Mouse (Mus musculus) ES-CJ7 (cell line): Measurements from ENCODE around the gene Abtb1.
A peak's percentile ranks its signal among the peaks of the same experiment; 100 is the strongest.

Experiments used
- DNase-seq: peaks from one replicate; pipeline ENCODE4 v3.0.0; 2011; ENCODE audit warnings: low read depth, low spot score

The Abtb1 gene

DNA sequence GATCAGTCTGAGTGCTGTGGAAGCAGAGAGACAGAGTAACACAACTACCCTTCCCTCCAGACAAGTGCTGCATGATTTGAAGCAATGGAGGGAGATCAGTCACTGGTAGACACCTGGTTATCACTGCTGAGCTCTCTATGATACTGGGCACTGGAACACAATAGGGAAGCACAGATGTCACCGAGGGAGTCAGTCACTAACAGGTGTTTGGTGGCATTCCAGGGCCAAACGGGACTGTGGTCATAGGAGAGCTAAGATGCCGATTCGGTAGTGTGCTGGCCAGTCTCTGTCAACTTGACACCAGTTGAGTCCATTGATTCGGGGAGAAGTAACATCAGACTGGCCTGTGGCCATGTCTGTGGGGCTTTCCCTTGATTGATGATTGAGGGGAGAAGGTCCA is 12.7 kb upstream of the Abtb1 start:
- DNase-seq: no peak

DNA sequence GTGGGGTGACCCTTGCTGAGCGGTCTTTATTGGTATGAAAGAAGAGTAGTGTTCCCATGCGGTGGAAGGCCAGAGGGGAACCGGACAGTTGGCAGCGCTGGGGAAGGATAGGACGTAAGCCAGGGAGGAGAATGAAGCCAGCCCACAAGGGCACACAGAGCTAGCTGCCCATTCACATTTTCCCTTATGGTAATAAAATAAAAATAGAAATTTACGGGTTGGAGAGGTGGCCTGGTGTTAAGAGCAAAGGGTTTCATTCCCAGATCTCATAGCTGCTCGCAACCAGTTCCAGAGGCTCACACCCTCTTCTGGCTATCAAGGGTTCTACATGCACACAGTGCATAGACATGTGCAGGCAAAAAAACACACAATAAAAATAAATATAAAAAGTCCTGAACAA is 8.2 kb upstream of the Abtb1 start:
- DNase-seq: no peak

GRCm38 (mm10) chr6:88849270-88849669 is 7.5 kb upstream of the Abtb1 start:
- DNase-seq: peak; percentile 48

DNA sequence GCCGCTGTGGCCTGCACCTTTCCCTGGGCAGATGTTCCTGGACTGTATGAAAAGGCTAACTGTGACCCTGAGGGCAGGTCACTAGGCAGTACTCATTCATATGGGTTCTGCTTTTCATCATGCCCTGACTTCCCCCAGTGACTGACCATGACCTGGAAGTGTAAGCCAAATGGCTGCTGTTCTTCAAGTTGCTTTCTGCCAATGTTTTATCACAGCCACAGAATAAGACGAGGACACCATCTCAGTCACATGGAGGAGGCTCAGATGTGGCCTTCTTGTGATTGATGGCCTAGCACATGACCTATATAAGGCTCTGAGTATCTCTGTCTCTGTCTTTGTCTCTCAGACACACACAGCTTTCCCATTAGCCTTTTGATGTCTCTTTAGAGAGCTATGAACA is 5.8 kb upstream of the Abtb1 start:
- DNase-seq: no peak

GRCm38 (mm10) chr6:88844901-88845565 is 3.2 kb upstream of the Abtb1 start:
- no peak for DNase-seq

GRCm38 (mm10) chr6:88843781-88844725 is 2.3 kb upstream of the Abtb1 start:
- DNase-seq: no peak

DNA sequence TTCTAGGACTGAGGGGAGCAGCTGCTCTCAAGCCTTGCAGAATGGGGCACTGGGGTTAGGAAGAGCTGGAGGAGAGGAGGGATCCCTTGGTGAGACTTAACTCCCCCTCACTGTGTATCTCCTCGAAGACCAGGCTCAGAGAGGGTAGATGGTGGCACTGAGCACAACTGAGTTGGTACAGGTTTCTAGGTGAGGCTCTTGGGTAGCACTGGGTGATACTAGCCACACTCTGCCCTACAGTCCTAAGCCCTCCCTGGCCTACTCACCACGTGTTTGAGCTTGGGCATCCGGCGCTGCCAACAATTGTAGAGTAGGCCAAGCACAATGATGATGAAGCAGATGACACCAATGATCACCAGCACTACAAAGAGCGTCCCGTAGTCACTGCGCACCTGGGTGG is 1.5 kb upstream of the Abtb1 start:
- DNase-seq: no peak

- DNase-seq: peak; percentile 54
These were observed 957 bp upstream of the Abtb1 start for GRCm38 (mm10) chr6:88842731-88843151.

- DNase-seq: no peak
These were observed 337 bp downstream of the Abtb1 start for GRCm38 (mm10) chr6:88841514-88841780.

- DNase-seq: no peak
These were observed 832 bp downstream of the Abtb1 start for GRCm38 (mm10) chr6:88840791-88841513.

DNA sequence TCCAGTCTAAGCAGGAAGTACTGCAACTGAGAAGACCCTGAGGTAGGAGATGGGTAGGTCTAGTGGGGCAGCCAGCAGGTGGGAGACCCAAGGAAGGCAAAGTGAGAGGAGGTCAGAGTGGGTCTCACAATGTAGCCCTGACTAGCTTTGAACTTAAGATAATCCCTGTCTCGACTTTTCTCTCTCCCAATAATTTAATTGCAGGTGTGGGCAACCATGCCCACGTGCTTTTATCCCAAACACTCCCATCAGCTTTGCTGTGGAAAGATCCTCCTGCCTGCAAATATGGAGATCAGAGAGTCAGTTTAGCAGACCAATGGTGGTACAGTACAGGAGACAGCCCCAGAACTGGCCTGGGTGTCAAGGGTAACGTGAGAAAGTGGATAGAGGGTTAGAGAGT is 1.6 kb downstream of the Abtb1 start:
- DNase-seq: no peak

DNA sequence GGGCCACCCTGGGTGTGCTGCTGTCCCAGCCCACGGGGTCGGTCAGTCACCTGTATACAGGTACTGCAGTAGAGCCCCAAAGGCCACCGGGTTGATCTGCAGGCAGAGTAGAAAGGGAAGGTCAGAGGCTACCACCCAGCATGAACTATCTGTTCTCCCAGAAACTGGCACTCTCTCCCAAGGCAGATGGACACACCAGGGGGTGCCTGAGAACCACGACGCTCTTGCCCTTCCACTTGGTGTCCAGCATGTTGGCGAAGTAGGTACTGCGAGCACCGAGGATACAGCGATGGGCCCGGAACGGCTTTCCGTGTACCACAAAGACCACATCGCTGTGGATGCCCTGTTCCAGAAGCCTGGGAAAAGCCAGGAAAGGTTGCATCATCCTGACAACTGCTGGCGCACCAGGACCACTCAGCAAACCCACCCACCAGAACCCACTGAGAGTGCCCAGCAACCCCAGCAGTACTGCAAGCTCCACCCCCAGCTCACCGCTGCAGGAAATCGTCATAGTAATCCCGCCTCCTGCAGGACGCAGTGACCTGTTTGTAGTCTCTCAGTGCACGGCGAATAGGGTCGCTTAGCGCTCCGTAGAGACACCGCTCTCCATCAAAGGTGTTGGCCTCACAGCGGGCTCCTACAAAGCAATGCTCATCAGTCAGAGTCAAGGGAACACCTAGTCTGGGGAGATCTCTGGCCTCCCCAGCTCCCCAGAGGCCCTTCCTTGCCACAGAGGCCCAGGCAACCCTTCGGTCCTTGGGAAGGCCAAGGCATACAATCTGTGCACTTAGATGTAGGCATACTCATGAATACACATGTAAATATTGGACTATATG is 2.4 kb downstream of the Abtb1 start:
- peak; percentile 62 for DNase-seq

- DNase-seq: no peak
These were observed 3.2 kb downstream of the Abtb1 start for GRCm38 (mm10) chr6:88838613-88839012.

- DNase-seq: no peak
These were observed 3.8 kb downstream of the Abtb1 start for GRCm38 (mm10) chr6:88837999-88838398.

DNA sequence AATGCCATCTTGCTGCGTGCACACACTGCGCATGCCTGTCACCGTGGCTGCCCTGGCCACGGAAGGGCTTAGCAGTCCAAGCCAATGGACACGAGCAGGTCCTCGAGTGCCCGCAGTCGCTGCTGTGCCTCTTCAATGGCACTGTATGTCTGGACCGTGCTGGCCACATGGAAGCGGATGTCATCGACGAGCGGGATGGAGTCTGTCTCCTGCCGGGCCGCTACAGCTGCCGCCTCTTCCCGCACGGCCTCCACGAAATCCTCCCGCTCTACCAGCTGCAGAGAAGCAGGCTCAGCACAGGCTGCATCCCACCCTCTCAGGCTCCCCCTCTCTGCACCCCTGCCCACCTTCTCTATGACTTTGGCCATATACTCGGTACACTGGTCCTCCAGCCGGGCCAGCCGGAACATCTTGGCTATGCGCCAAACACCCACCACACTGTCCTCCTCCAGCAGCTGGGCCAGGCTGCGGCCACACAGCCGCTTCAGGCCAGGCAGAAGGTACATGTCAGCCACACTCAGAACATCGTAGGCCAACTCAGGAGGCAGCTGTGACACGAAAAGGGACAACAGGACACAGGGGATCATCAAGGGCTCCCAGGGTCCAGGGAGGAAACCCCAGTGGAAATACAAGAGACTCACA is 5.5 kb downstream of the Abtb1 start:
- DNase-seq: no peak

DNA sequence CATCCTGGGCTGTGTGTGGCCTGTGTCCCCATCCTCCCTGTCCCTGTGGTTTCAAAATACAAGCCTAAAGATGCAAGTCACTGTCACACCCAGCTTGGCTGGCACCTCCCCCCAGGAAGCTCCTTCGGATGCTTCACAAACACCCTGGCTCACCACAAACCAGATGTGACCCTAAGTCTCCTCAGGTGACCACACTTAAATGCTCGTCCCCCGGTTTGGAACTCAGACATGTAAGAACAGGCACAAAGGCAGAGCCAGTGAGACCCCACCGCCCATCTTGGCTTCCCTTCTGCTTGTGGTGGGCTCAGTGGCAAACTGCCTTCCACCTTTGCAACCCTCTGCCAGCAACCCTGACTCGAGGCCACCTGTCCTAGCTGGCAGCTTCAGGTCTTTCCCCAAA is 6.7 kb downstream of the Abtb1 start:
- no peak for DNase-seq

DNA sequence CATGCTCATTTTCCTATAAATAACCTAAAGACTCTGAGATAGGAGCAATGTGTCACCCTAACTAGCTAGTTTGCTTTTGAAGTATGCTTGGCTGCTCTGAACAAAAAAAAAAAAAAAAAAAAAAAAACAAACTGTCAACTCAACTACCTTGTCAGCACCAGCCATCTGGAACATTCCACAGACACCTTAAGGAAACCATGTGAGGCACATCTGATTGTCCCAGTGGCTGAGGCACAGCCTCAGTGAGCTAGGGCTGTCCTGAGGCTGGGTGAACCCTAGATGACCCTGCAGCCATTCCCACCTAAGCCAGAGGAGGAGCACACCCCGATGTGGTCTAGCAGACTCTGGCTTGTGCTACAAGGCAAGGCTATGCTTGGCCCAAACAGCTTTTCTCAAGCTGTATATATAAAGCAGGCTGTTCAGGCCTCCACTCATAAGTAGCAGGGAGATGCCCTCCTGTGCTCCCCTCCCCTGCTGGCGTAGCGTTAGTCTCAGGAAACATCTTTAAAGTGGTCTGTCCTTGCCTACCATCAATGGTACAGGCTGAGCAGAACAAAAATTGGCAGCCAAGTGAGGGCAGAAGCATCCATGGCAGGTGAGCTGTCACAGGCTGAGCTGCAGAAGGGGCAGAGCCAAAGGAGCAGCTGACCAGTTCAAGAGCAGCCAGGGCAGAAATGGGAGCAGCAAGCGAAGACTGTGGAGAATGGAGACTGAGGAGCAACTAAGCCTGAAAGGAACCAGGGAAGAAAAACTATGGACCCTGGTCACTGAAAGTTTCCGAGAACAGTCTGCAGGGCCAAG is 8.2 kb downstream of the Abtb1 start:
- DNase-seq: no peak

DNA sequence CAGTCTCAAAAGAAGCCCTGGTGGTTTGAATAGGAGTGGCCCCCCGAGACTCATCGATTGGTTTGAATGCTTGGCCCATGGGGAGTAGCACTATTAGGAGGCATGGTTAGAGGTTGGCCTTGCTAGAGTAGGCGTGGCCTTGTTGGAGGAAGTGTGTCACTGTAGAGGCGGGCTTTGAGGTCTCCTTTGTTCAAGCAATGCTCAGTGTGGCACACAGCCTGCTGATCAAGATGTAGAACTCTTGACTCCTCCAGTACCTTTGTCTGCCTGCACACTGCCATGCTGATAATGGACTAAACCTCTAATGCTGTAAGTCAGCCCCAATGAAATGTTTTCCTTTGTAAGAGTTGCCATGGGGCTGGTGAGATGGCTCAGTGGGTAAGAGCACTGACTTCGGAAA is 9.1 kb downstream of the Abtb1 start:
- DNase-seq: peak; percentile 75

- peak; percentile 92 for DNase-seq
These were observed 10.3 kb downstream of the Abtb1 start for GRCm38 (mm10) chr6:88831456-88831855.

- no peak for DNase-seq
These were observed 11.6 kb downstream of the Abtb1 start for GRCm38 (mm10) chr6:88830112-88830702.
